Mouse (Mus musculus) mouse embryonic stem cell (cell line): ENCODE measurements around the gene Acod1.

ENCODE experiments used
- in situ Hi-C, 2 experiments: fragments of 300-500 bp; cut with MboI; formaldehyde crosslinking; loops; 1 replicate in 1 of 2; 3 replicates in 1 of 2; pipeline ENCODE4 v1.14.3; 2019 to 2020; ENCODE audit warnings: low sequenced_read_pairs in 2 of 2, low pct_unique_long_range_greater_than_20kb in 1 of 2, mixed read lengths in 1 of 2; ENCODE audit not compliant: unreplicated experiment in 1 of 2

Acod1 gene

GRCm38 (mm10) chr14:103096621-103097020 is 49.8 kb downstream of the Acod1 start:
- in situ Hi-C loops = no loop called here

- in situ Hi-C loops = no loop called here
Observed at GRCm38 (mm10) chr14:103098213-103098586, 51.4 kb downstream of the Acod1 start.

GRCm38 (mm10) chr14:103098587-103099235 is 51.9 kb downstream of the Acod1 start:
- in situ Hi-C loops = no loop called here

DNA sequence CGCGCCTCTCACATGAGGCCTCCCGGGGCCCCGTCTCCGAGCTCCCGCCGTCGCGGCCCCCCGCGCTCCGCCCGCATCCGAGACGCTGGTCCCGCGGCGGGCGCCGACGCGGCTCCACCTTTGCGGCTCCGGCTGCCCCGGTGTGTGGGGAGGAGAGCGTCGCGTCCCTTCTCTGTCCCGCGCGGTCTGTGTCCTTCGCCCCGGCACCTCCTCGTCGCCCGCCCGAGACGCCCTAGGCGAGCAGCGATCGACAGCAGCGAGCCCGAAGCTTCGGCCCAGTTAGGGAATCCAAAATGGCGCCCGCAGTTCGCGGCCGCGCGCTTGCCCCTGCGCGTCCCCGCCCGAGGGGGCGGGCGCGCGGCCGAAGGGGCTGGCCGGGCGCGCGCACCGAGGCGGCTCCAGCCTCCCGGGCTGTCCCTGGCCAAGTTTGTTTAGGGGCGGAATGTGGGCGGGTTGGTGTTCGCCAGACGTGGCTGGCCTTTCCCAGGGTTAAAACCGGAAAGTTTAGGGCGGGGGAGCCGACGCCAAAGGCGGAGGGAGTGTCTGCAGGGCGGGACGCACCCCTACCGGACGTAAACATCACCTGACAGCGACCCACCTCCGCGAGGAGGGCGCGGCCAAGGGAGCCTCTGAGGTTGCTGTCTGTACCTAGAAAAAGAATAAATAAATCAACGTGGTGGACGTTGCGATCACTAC is 52.6 kb downstream of the Acod1 start, which contains the start of gene Fbxl3:
Gene Fbxl3 (minus strand): TSS at position 329 of the 696 bp plus-strand sequence.
- in situ Hi-C loops = no loop called here

- in situ Hi-C loops = no loop called here
Observed at GRCm38 (mm10) chr14:103100296-103100695, 53.5 kb downstream of the Acod1 start.

DNA sequence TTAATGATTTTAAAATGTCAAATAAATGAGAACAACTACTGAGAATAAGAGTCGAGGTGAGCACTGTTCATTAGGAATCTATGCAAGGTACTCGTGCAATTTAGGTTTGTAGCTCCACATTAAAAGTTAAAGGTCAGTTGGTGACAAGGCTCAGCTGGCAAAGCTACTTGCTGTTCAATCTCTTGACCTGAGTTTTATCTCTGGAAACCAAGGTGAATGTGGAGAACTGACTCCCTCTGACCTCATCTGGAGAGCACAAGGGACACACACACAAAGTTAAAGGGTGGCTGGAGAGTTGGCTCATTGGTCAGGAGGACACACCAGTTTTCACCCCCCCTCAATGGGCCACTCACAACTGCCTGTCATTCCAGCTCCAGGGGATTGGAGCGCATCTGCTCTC is 54.4 kb downstream of the Acod1 start:
- in situ Hi-C loops = no loop called here

DNA sequence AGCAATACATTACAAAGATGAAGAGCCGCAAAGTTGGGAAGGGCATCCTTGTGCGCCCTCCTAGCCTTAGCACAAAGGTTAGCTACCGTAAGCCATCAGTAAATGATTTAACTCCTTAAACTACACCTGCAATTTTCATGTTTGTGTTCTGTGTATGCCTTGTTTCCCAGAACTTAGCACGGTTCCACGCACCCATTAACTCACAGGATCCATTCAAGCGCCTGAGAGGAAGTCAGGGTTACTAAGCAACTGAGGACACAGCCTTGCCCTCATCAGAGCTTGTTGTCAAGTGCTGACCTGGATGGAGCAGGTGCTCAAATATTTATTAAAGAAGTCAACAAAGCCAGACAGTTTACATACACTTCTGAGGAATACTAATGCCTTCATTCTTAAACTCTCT is 55.5 kb downstream of the Acod1 start:
- in situ Hi-C loops = no loop called here

DNA sequence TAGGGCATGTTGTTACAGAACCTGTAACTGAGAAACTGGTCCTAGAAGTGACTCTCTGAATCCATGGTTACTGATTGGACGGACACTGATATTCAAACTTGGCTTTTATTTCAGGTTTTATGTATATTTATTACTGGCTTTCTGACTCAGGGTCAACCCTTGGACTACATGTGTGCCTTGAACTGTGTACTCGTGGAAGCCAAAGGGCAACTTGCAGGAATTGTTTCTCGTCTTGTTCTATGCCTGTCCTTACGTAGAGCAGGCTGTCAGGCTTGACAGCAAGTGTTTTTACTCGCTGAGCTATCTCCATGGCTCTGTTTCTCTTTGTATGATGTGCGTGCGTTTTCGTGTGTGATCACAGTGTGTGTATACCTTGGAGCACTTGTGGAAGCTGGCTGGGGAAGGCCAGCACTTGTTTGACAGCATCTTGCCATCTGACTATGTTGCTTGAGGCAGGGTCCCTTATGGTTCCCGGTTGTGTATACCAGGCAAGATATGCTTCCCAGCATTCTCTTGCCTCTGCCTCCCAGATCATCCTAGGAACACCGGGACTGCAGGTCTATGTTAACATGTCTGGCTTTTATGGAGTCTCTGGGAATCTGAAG is 56.1 kb downstream of the Acod1 start:
- in situ Hi-C loops = no loop called here
